Mouse (Mus musculus) lung, embryonic 14.5 days (tissue): ENCODE results near the gene Gm20388. TPM values are rescaled to one million over a fixed set of nuclear protein-coding genes. Genes with fewer than 3 reads are reported as not detected.
A peak's percentile ranks its signal among the peaks of the same experiment; 100 is the strongest.

Experiments
- ATAC-seq: fragments of 200-750 bp; cut with Nextera tagmentation; 2 replicates; pipeline ENCODE4 v1.8.0; 2017; ENCODE audit warnings: mild to moderate bottlenecking, moderate TSS enrichment, moderate library complexity; ENCODE audit not compliant: insufficient read depth
- DNase-seq: peaks from one replicate; pipeline ENCODE4 v3.0.0-alpha.2; 2015
- H3K27ac ChIP-seq: fragments of 300-500 bp; sonication (generic); 2 replicates; pipeline ENCODE4 v1.5.1; 2014; ENCODE audit warnings: low read depth, mild to moderate bottlenecking, moderate library complexity
- H3K27me3 ChIP-seq: fragments of 300-500 bp; sonication (generic); 2 replicates; pipeline ENCODE4 v1.6.1; 2014; ENCODE audit warnings: low read length, control low read depth; ENCODE audit not compliant: insufficient read depth
- H3K36me3 ChIP-seq: fragments of 300-500 bp; sonication (generic); 2 replicates; pipeline ENCODE4 v1.6.1; 2014; ENCODE audit warnings: control low read depth; ENCODE audit not compliant: insufficient read depth
- H3K4me1 ChIP-seq: fragments of 300-500 bp; sonication (generic); 2 replicates; pipeline ENCODE4 v1.6.1; 2014; ENCODE audit warnings: antibody characterized with exemption, control low read depth; ENCODE audit not compliant: insufficient read depth
- H3K4me2 ChIP-seq: fragments of 300-500 bp; sonication (generic); 2 replicates; pipeline ENCODE4 v1.6.1; 2014; ENCODE audit warnings: mild to moderate bottlenecking
- H3K4me3 ChIP-seq: fragments of 300-500 bp; sonication (generic); 2 replicates; pipeline ENCODE4 v1.5.1; 2014; ENCODE audit warnings: low read depth, low read length
- H3K9ac ChIP-seq: fragments of 300-500 bp; sonication (generic); 2 replicates; pipeline ENCODE4 v1.6.1; 2014
- H3K9me3 ChIP-seq: fragments of 300-500 bp; sonication (generic); 2 replicates; pipeline ENCODE4 v1.6.1; 2016; ENCODE audit warnings: low read depth, low read length, control low read depth
- CTCF ChIP-seq: IDR thresholded peaks from 2 replicates; pipeline ENCODE4 v1.5.1; 2016; ENCODE audit warnings: antibody characterized with exemption, low read depth
- WGBS: fragments of 180-500 bp; shearing (Covaris S2); extraction: QIAGEN DNeasy Blood & Tissue Kit; methylation state at CpG from one replicate; pipeline ENCODE4 v1.1.7; 2014; 5-methylcytosine and 5-hydroxymethylcytosine counted together
- polyA plus RNA-seq: library from polyadenylated mRNA; unstranded; fragments of >200 nt; fragmentation: Nextera tagmentation; extraction: Ambion mirVana; gene quantifications from 2 replicates; pipeline ENCODE4 v1.2.1, GENCODE M21; 2014

The Gm20388 gene
- polyA plus RNA-seq, 1 experiment from 2014 or later: not detected

DNA sequence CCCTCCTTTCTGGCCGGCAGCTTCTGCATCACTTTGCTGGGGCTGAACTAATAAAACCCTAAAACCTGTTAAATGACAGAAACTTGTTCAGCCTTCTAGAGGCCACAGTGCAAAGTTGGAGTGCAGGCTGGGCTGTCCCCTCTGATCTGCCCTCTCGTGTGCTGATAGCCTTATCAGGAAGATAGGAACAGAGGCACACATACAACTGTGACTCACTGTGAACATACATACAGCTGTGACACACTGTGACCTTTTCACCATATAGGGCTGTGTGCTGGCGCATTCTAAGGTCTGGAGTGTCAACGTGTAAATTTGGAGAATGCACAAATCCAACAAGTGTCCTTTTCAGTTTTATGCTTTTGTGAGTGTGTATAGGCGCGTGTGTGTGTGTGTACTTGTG lies 543.8 kb downstream of the Gm20388 start:
- no peak for DNase-seq
- TF ChIP-seq CTCF: no peak
- H3K36me3 ChIP-seq: no peaks in the 10 kb centered on the region
- H3K4me1 ChIP-seq: peaks cover 25% of the 10 kb centered on the region
- 44% methylated on average over 6 of the region's 6 CpGs for WGBS
- no peak overlapping the region for H3K9ac ChIP-seq
- H3K4me3 ChIP-seq: no peak overlapping the region
- H3K27me3 ChIP-seq: no peaks in the 10 kb centered on the region
- no peaks in the 10 kb centered on the region for H3K9me3 ChIP-seq
- no peak overlapping the region for H3K27ac ChIP-seq
- no peak for ATAC-seq
- no peak overlapping the region for H3K4me2 ChIP-seq

DNA sequence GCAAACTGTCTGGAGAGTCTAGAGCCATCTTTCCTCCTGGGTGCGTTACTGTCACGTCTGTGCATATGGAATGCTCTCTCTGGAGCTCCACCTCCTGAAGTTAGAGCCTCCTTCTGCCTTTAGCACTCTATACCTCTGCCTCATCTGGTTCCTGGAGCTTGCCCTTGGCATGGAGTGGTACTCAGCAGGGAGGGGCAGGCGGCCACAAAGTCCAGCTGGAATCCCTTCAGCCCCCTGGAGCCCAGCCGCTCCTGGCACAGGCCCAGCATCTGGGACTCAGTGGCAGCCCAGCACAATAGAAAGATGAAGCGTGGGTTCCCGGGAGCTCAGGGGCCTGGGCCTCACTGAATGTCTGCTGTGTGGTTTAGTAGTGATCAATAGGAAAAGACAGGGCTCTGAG lies 549.7 kb downstream of the Gm20388 start:
- Histone ChIP-seq H3K9ac (no peak overlapping the region), H3K4me3 (no peak overlapping the region), H3K4me1 (peaks cover 58% of the 10 kb centered on the region), H3K27ac (0 out of 2 replicates have a peak overlapping the region, but pooled peaks have one; percentile 1), H3K4me2 (no peak overlapping the region), H3K36me3 (no peaks in the 10 kb centered on the region), H3K27me3 (no peaks in the 10 kb centered on the region), H3K9me3 (no peaks in the 10 kb centered on the region)
- DNase-seq (peak; percentile 60), ATAC-seq (no peak)
- no peak for TF ChIP-seq CTCF
- 24% methylated on average over 6 of the region's 6 CpGs for WGBS

DNA sequence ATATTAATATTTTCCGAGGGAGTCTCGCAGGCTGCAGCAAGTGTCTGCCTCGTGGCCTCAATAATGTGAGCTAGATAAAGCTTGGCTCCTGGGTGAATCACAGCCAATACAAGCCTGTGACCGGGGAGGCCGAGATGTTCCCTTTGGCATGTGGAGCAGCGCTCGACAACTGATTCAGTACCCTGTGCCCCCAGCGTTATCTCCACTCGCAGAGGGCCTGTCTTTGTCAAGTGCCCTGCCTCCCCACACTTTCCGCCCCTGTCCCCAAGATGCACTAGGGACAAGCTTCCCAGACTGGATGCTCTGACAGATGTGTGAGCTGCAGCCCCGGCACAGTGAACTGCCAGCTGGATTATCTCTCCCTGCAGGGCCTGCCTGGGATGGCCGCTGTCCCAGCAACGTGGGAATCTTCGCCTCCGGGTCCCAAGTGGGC lies 551.5 kb downstream of the Gm20388 start:
- Histone ChIP-seq H3K36me3 (no peaks in the 10 kb centered on the region), H3K4me2 (peak overlapping the region; percentile 36), H3K27ac (peak overlapping the region; percentile 81), H3K27me3 (no peaks in the 10 kb centered on the region), H3K9me3 (no peaks in the 10 kb centered on the region), H3K9ac (0 out of 2 replicates have a peak overlapping the region, but pooled peaks have one; percentile 1), H3K4me1 (peaks cover 61% of the 10 kb centered on the region), H3K4me3 (no peak overlapping the region)
- ATAC-seq: peak; percentile 68
- 0 out of 2 replicates have a peak, but pooled peaks have one; percentile 11 for TF ChIP-seq CTCF
- 17% methylated on average over 15 of the region's 15 CpGs for WGBS
- peak; percentile 91 for DNase-seq

DNA sequence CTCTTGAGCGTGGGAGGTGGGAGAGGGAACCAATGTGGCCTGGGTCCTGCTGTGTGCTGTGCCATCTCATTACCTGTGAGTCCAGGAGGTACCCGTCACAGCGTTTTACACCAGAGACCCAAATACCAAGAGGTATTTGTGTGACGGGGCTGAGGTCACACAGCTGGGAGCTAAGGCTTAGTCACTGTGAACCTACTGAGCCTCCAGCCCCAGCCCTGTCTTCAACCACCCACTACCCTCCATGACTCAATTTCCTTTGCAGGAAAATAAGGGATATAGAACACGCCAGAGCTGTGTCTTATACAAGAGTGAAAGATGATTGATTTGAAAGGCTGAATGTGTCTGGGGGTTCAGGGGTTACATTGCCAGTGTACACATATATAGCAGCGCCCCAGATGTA lies 552.0 kb downstream of the Gm20388 start:
- DNase-seq: no peak
- no peaks in the 10 kb centered on the region for H3K9me3 ChIP-seq
- no peaks in the 10 kb centered on the region for H3K36me3 ChIP-seq
- 0 out of 2 replicates have a peak overlapping the region, but pooled peaks have one; percentile 1 for H3K9ac ChIP-seq
- no peak for TF ChIP-seq CTCF
- no peak overlapping the region for H3K4me3 ChIP-seq
- H3K4me1 ChIP-seq: peaks cover 59% of the 10 kb centered on the region
- ATAC-seq: peak; percentile 4; the same call in 1 of the 2 replicates
- no peaks in the 10 kb centered on the region for H3K27me3 ChIP-seq
- 41% methylated on average over 6 of the region's 6 CpGs for WGBS
- peak overlapping the region; percentile 36 for H3K4me2 ChIP-seq
- H3K27ac ChIP-seq: peak overlapping the region; percentile 81; the same call in 1 of the 2 replicates

DNA sequence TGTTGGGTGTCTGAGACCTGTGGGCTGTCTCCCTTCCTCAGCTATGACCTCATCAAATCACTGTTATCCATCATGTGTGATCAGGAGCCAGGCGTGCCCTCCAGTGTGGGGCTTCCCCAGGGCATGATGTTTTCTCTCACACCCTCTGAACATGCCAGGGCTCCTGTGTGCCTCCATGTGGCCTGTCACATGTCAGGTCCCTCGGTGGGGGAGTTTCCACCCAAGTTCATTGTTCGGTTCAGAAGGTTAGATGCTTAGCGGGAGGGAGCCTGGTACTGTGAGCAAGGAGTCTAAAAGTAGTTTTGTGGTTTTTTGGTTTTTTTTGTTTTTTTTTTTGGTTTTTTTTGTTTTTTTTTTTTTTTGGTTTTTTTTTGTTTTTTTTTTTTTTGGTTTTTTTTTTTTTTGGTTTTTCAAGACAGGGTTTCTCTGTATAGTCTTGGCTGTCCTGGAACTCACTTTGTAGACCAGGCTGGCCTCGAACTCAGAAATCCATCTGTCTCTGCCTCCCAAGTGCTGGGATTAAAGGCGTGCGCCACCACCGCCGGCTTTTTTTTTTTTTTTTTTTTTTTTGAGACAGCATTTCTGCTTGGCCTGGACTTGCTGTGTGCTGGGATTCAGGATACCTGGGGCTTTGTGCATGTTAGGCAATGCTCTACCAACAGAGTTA lies 553.4 kb downstream of the Gm20388 start:
- DNase-seq: no peak
- Histone ChIP-seq H3K4me3 (no peak overlapping the region), H3K36me3 (no peaks in the 10 kb centered on the region), H3K27ac (no peak overlapping the region; the same call in 1 of the 2 replicates), H3K9ac (no peak overlapping the region), H3K27me3 (no peaks in the 10 kb centered on the region), H3K4me1 (peaks cover 55% of the 10 kb centered on the region), H3K4me2 (no peak overlapping the region), H3K9me3 (no peaks in the 10 kb centered on the region)
- 85% methylated on average over 9 of the region's 9 CpGs for WGBS
- TF ChIP-seq CTCF: no peak
- no peak for ATAC-seq

DNA sequence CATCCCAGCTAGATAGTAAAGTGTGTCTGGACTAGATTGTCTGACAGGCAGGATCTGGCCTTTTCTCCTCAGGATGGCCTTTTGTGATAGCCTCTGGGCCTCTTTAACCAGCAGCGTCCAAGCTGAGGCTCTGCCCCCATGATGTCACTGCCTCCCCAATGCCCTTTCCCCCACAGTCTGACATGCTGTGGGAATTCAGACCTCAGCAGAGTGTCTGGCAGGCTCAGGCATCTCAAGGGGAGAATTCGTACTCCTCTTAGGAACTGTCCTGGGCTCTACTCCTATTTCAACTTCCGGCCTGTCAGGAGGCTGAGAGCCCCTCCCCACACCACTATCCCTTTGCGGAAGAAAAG lies 553.9 kb downstream of the Gm20388 start:
- DNase-seq (no peak), ATAC-seq (no peak)
- Histone ChIP-seq H3K27ac (peak overlapping the region; percentile 36; the same call in 1 of the 2 replicates), H3K9me3 (no peaks in the 10 kb centered on the region), H3K4me2 (no peak overlapping the region), H3K27me3 (no peaks in the 10 kb centered on the region), H3K36me3 (no peaks in the 10 kb centered on the region), H3K4me1 (peaks cover 53% of the 10 kb centered on the region), H3K9ac (no peak overlapping the region), H3K4me3 (no peak overlapping the region)
- TF ChIP-seq CTCF: no peak
- 49% methylated on average over 4 of the region's 4 CpGs for WGBS

DNA sequence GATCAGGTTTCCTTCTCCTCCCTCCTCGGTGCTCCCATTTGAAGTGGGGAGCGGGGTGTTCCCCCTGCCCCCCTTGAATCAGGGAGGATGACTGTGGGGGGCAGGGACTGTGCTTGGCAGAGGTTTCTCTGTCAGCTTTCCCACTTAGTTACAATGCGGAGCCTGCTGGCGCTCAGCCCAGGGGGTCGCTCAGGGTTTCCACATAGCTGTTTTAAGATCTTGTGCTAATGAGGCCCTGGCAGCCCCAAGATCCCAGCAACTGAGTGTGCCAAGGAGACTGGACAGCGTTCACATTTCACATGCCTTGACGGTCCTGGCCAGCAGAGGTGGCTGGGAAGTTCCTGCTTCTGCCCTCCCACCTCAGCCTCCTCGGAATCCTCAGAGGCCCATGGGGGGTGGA lies 555.1 kb downstream of the Gm20388 start:
- ATAC-seq (peak; percentile 71), DNase-seq (peak; percentile 97)
- H3K27me3 ChIP-seq: no peaks in the 10 kb centered on the region
- peak overlapping the region; percentile 0; the same call in 1 of the 2 replicates for H3K4me2 ChIP-seq
- peak overlapping the region; percentile 42; the same call in 1 of the 2 replicates for H3K27ac ChIP-seq
- H3K4me3 ChIP-seq: no peak overlapping the region
- TF ChIP-seq CTCF: peak; percentile 45
- H3K4me1 ChIP-seq: peaks cover 42% of the 10 kb centered on the region
- no peaks in the 10 kb centered on the region for H3K36me3 ChIP-seq
- no peaks in the 10 kb centered on the region for H3K9me3 ChIP-seq
- WGBS: 6% methylated on average over 8 of the region's 8 CpGs
- no peak overlapping the region for H3K9ac ChIP-seq
